Mouse (Mus musculus) midbrain, embryonic 16.5 days (tissue): Measurements from ENCODE around the gene Plpp2. TPM values are rescaled to one million over a fixed set of nuclear protein-coding genes. Genes with fewer than 3 reads are reported as not detected.
A peak's percentile ranks its signal among the peaks of the same experiment; 100 is the strongest.

ENCODE experiments used
- ATAC-seq: fragments of 200-750 bp; cut with Nextera tagmentation; 2 replicates; pipeline ENCODE4 v1.8.0; 2017; ENCODE audit warnings: moderate TSS enrichment
- H3K27ac ChIP-seq: fragments of 300-500 bp; sonication (generic); 2 replicates; pipeline ENCODE4 v1.5.1; 2014; ENCODE audit warnings: mild to moderate bottlenecking, low read length, mixed read lengths
- H3K27me3 ChIP-seq: fragments of 300-500 bp; sonication (generic); 2 replicates; pipeline ENCODE4 v1.6.1; 2014; ENCODE audit warnings: low read depth, low read length, mixed read lengths; ENCODE audit not compliant: control insufficient read depth, insufficient read depth
- H3K36me3 ChIP-seq: fragments of 300-500 bp; sonication (generic); 2 replicates; pipeline ENCODE4 v1.6.1; 2014; ENCODE audit warnings: mild to moderate bottlenecking, low read length, moderate library complexity, mixed read lengths; ENCODE audit not compliant: control insufficient read depth, insufficient read depth
- H3K4me1 ChIP-seq: fragments of 300-500 bp; sonication (generic); 2 replicates; pipeline ENCODE4 v1.6.1; 2014; ENCODE audit warnings: mild to moderate bottlenecking, low read length, mixed read lengths; ENCODE audit not compliant: control insufficient read depth, insufficient read depth
- H3K4me2 ChIP-seq: fragments of 300-500 bp; sonication (generic); 2 replicates; pipeline ENCODE4 v1.6.1; 2014; ENCODE audit warnings: mild to moderate bottlenecking, low read length, mixed read lengths
- H3K4me3 ChIP-seq: fragments of 300-500 bp; sonication (generic); 2 replicates; pipeline ENCODE4 v1.5.1; 2014; ENCODE audit warnings: low read depth, mild to moderate bottlenecking, low read length, moderate library complexity, mixed read lengths
- H3K9ac ChIP-seq: fragments of 300-500 bp; sonication (generic); 2 replicates; pipeline ENCODE4 v1.6.1; 2014; ENCODE audit warnings: low read depth, low read length, mixed read lengths
- H3K9me3 ChIP-seq: fragments of 300-500 bp; sonication (generic); replicated peaks from 2 replicates; pipeline ENCODE4 v1.6.1; 2014; ENCODE audit warnings: mild to moderate bottlenecking, low read length, mixed read lengths; ENCODE audit not compliant: control insufficient read depth, poor library complexity, severe bottlenecking
- WGBS: fragments of 180-500 bp; shearing (Covaris S2); extraction: QIAGEN DNeasy Blood & Tissue Kit; methylation state at CpG from one replicate; pipeline ENCODE4 v1.1.7; 2014; 5-methylcytosine and 5-hydroxymethylcytosine counted together
- polyA plus RNA-seq: library from polyadenylated mRNA; unstranded; fragments of >200 nt; fragmentation: Nextera tagmentation; extraction: Ambion mirVana; gene quantifications from 2 replicates; pipeline ENCODE4 v1.2.1, GENCODE M21; 2015

Plpp2 gene
- polyA plus RNA-seq, 1 experiment from 2014 or later, result 22.4 TPM

DNA sequence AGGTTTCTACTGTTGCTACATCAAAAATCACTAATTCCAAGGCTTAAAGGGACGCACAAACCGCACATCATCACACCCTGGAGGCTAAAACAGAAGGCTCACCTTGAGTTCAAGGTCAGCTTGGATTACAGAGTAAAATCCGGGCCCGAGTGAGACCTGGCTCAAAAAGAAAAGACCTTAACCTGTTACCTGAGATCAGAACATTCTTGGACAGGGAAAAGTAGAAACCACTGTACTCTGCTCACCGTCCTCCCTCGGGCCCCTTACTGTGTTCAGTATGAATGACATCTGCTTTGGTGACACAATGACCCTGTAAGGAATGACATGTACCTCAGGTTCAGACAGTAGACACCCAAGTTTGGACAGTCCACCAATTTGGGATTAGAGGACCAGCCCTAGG is 41.2 kb upstream of the Plpp2 start:
- Histone ChIP-seq H3K27me3 (no peaks in the 10 kb centered on the region), H3K4me3 (no peak overlapping the region), H3K36me3 (no peaks in the 10 kb centered on the region), H3K4me2 (no peak overlapping the region), H3K4me1 (no peaks in the 10 kb centered on the region), H3K9ac (no peak overlapping the region), H3K27ac (no peak overlapping the region), H3K9me3 (no peaks in the 10 kb centered on the region)
- 95% methylated on average over 6 of the region's 6 CpGs for WGBS
- no peak for ATAC-seq

DNA sequence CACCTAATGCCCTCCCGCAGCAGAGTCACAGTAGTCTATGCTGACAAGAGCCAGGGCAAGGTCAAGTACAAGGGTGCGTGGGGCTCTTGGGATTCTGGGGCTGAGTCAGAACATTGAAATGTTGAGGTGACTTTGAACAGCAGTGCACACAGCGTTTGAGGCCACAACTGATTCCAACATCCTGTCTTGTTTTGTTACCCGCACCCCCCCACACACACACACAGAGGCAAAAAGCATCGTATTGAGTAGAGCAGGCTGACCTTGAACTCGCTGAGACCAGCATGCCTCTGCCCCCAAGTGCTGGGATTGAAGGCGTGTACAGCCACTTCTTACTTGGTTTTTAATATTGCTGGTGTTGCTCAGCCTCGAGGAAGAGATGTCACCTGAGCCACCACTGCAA is 40.8 kb upstream of the Plpp2 start:
- H3K4me2 ChIP-seq, result no peak overlapping the region
- no peak overlapping the region for H3K27ac ChIP-seq
- H3K9ac ChIP-seq, result no peak overlapping the region
- no peaks in the 10 kb centered on the region for H3K36me3 ChIP-seq
- H3K27me3 ChIP-seq, result no peaks in the 10 kb centered on the region
- 91% methylated on average over 8 of the region's 8 CpGs for WGBS
- H3K4me1 ChIP-seq, result no peaks in the 10 kb centered on the region
- no peaks in the 10 kb centered on the region for H3K9me3 ChIP-seq
- no peak overlapping the region for H3K4me3 ChIP-seq
- ATAC-seq, result no peak

DNA sequence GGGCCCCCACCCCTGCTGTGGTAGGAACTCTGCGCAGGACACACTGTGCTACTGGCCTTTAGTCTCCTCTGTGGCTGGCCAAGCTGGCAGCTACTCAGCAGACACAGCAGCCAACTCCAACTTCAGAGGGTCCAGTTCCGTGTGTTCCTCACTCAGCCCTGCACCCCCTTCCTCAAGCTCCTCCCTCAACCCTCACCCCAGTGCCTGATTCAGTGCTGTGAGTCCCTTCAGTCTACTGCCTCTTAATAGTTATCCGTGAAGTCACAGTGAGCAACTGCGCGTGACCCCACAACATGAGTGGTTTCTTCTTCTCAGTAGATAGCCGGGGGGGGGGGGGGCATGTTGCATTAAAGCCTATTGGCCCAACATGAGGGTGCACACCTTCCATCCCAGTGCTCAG is 40.0 kb upstream of the Plpp2 start:
- Histone ChIP-seq H3K4me1 (no peaks in the 10 kb centered on the region), H3K36me3 (no peaks in the 10 kb centered on the region), H3K27ac (no peak overlapping the region), H3K4me3 (no peak overlapping the region), H3K4me2 (no peak overlapping the region), H3K9ac (no peak overlapping the region), H3K27me3 (no peaks in the 10 kb centered on the region), H3K9me3 (no peaks in the 10 kb centered on the region)
- no peak for ATAC-seq
- WGBS, result 86% methylated on average over 6 of the region's 6 CpGs

DNA sequence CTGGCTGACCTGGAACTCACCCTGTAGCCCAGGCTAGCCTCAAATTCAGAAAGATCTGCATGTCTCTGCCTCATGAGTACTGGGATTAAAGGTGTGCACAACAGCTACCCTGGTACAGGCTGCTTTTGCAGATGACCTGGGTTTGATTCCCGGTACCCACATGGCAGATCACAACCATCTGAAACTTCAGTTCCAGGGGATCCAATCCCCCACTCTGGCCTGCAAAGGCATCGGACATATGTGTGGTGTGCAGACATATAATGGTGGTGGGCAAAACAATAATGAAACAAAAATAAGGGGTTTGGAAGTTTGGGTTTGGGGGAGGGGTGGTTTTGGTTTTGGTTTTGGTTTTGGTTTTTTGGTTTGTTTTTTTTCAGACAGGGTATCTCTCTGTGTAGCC is 37.7 kb upstream of the Plpp2 start:
- Histone ChIP-seq H3K4me2 (no peak overlapping the region), H3K27me3 (no peaks in the 10 kb centered on the region), H3K4me1 (no peaks in the 10 kb centered on the region), H3K27ac (no peak overlapping the region), H3K9ac (no peak overlapping the region), H3K4me3 (no peak overlapping the region), H3K9me3 (peaks cover 4% of the 10 kb centered on the region; the same call in 1 of the 2 replicates), H3K36me3 (no peaks in the 10 kb centered on the region)
- ATAC-seq, result no peak
- WGBS, result 98% methylated on average over 2 of the region's 2 CpGs

GRCm38 (mm10) chr10:79569921-79570320 is 36.3 kb upstream of the Plpp2 start:
- Histone ChIP-seq H3K4me2 (no peak overlapping the region), H3K9ac (no peak overlapping the region), H3K9me3 (peaks cover 6% of the 10 kb centered on the region), H3K27ac (no peak overlapping the region), H3K4me3 (no peak overlapping the region), H3K36me3 (no peaks in the 10 kb centered on the region), H3K27me3 (no peaks in the 10 kb centered on the region), H3K4me1 (no peaks in the 10 kb centered on the region)
- 93% methylated on average over 5 of the region's 5 CpGs for WGBS
- no peak for ATAC-seq

DNA sequence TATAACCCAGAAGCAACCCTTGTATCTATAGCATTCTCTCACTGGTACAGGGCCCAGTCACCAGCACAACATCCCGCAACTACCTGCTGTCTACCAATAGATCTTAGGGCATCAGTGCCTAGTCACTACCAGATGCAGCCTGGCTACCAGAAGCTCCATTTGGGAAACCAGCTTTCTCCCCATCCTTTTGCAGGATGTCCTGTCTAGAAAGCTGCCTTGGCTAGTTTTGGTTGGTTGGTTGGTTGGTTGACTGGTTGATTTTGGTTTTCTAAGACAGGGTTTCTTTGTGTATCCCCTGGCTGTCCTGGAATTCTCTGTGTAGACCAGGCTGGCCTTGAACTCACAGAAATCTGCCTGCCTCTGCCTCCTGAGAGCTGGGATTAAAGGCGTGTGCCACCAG is 26.1 kb upstream of the Plpp2 start:
- Histone ChIP-seq H3K4me1 (peaks cover 4% of the 10 kb centered on the region; the same call in 1 of the 2 replicates), H3K36me3 (no peaks in the 10 kb centered on the region), H3K4me2 (no peak overlapping the region), H3K27ac (no peak overlapping the region), H3K27me3 (no peaks in the 10 kb centered on the region), H3K9me3 (0 out of 2 replicates have a peak, but pooled peaks cover 2% of the 10 kb centered on the region), H3K9ac (no peak overlapping the region), H3K4me3 (no peak overlapping the region)
- ATAC-seq, result no peak
- WGBS, result 87% methylated on average over 2 of the region's 2 CpGs

DNA sequence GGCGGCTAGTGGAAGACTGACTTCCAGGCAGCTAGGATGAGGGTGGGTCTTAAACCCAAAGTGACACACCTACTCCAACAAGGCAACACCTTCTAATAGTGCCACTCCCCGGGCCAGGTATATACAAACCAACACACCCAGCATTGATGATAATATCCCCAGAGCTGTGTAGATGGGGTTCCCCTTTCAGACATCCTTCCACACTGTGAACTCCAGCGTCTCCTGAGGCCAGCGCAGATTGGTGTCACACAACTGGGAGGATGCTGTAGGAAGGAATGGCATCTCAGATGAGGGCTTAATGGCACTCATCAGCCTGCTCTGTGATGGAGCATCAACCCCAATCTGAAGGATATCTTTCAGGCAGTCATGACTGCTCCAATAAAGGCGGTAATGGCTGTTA is 23.9 kb upstream of the Plpp2 start:
- ATAC-seq, result no peak
- WGBS, result 96% methylated on average over 5 of the region's 5 CpGs
- H3K4me3 ChIP-seq, result no peak overlapping the region
- no peak overlapping the region for H3K4me2 ChIP-seq
- H3K9ac ChIP-seq, result no peak overlapping the region
- H3K27ac ChIP-seq, result no peak overlapping the region
- H3K4me1 ChIP-seq, result peaks cover 21% of the 10 kb centered on the region
- no peaks in the 10 kb centered on the region for H3K27me3 ChIP-seq
- no peaks in the 10 kb centered on the region for H3K36me3 ChIP-seq
- H3K9me3 ChIP-seq, result no peaks in the 10 kb centered on the region

GRCm38 (mm10) chr10:79556951-79557350 is 23.4 kb upstream of the Plpp2 start:
- Histone ChIP-seq H3K4me1 (peaks cover 22% of the 10 kb centered on the region), H3K27ac (no peak overlapping the region), H3K36me3 (no peaks in the 10 kb centered on the region), H3K4me3 (no peak overlapping the region), H3K9me3 (no peaks in the 10 kb centered on the region), H3K9ac (no peak overlapping the region), H3K4me2 (no peak overlapping the region), H3K27me3 (no peaks in the 10 kb centered on the region)
- no peak for ATAC-seq
- WGBS, result 94% methylated on average over 5 of the region's 5 CpGs

- H3K36me3 ChIP-seq, result no peaks in the 10 kb centered on the region
- no peaks in the 10 kb centered on the region for H3K9me3 ChIP-seq
- H3K4me1 ChIP-seq, result peaks cover 22% of the 10 kb centered on the region
- H3K27me3 ChIP-seq, result no peaks in the 10 kb centered on the region
- peak overlapping the region; percentile 86 for H3K9ac ChIP-seq
- H3K27ac ChIP-seq, result no peak overlapping the region; the same call in 1 of the 2 replicates
- 25% methylated on average over 7 of the region's 7 CpGs for WGBS
- peak; percentile 52; the same call in 1 of the 2 replicates for ATAC-seq
- H3K4me3 ChIP-seq, result peak overlapping the region; percentile 87
- H3K4me2 ChIP-seq, result peak overlapping the region; percentile 81
These were observed 21.7 kb upstream of the Plpp2 start for GRCm38 (mm10) chr10:79555238-79555724.
